Mouse (Mus musculus): ENCODE data around the gene Rbm20. TPM values are rescaled to one million over a fixed set of nuclear protein-coding genes. Genes with fewer than 3 reads are reported as not detected.
"Not testable (repeated sequence)": the region's sequence is repeated elsewhere in the genome, so short reads cannot be mapped to it uniquely, and the experiment has no call there.

The Rbm20 gene
- total RNA-seq, 4 experiments from 2014 or later, result 232 to 257 (median 245) TPM

GRCm38 (mm10) chr19:53791751-53792720 lies 114.9 kb downstream of the Rbm20 start:
- no peak for DNase-seq (ENCODE audit: low spot score)

- DNase-seq (ENCODE audit: low spot score), result no peak
These were observed 116.1 kb downstream of the Rbm20 start for GRCm38 (mm10) chr19:53792976-53793897.

- no peak for DNase-seq (ENCODE audit: low spot score)
These were observed 117.1 kb downstream of the Rbm20 start for GRCm38 (mm10) chr19:53793994-53794890.

GRCm38 (mm10) chr19:53794996-53795395 lies 117.9 kb downstream of the Rbm20 start:
- no peak for DNase-seq (ENCODE audit: low spot score)

- DNase-seq (ENCODE audit: low spot score), result no peak
These were observed 118.9 kb downstream of the Rbm20 start for GRCm38 (mm10) chr19:53796020-53796419.

GRCm38 (mm10) chr19:53797770-53798169 lies 120.7 kb downstream of the Rbm20 start:
- no peak for DNase-seq (ENCODE audit: low spot score)

- no peak for DNase-seq (ENCODE audit: low spot score)
These were observed 122.8 kb downstream of the Rbm20 start for GRCm38 (mm10) chr19:53799885-53800284.

- no peak for DNase-seq (ENCODE audit: low spot score)
These were observed 123.4 kb downstream of the Rbm20 start for GRCm38 (mm10) chr19:53800365-53800999.

GRCm38 (mm10) chr19:53801380-53801779 lies 124.3 kb downstream of the Rbm20 start:
- no peak for DNase-seq (ENCODE audit: low spot score)

- DNase-seq (ENCODE audit: low spot score), result peak; percentile 67
These were observed 124.9 kb downstream of the Rbm20 start for GRCm38 (mm10) chr19:53801789-53802683.

- DNase-seq (ENCODE audit: low spot score), result no peak
These were observed 126.8 kb downstream of the Rbm20 start for GRCm38 (mm10) chr19:53803954-53804353.

- DNase-seq (ENCODE audit: low spot score), result no peak
These were observed 128.0 kb downstream of the Rbm20 start for GRCm38 (mm10) chr19:53805063-53805462.

- no peak for DNase-seq (ENCODE audit: low spot score)
These were observed 129.0 kb downstream of the Rbm20 start for GRCm38 (mm10) chr19:53806126-53806525.

- DNase-seq (ENCODE audit: low spot score), result not testable (repeated sequence)
These were observed 129.6 kb downstream of the Rbm20 start for GRCm38 (mm10) chr19:53806526-53807275.

- no peak for DNase-seq (ENCODE audit: low spot score)
These were observed 130.2 kb downstream of the Rbm20 start for GRCm38 (mm10) chr19:53807276-53807801.

GRCm38 (mm10) chr19:53808041-53808777 lies 131.1 kb downstream of the Rbm20 start:
- DNase-seq (ENCODE audit: low spot score), result no peak

- peak; percentile 69 for DNase-seq (ENCODE audit: low spot score)
These were observed 132.2 kb downstream of the Rbm20 start for GRCm38 (mm10) chr19:53809185-53809861.
